Mouse (Mus musculus): ENCODE data around the gene Mfap1b. TPM values are rescaled to one million over a fixed set of nuclear protein-coding genes. Genes with fewer than 3 reads are reported as not detected.
"Not testable (repeated sequence)": the region's sequence is repeated elsewhere in the genome, so short reads cannot be mapped to it uniquely, and the experiment has no call there.

Mfap1b gene
- 13.2 and 13.9 TPM in 2 replicates for polyA plus RNA-seq (2015; fragmentation: Nextera tagmentation; extraction: Ambion mirVana)

GRCm38 (mm10) chr2:121473301-121474179, at the start of gene Mfap1b:
Gene Mfap1b (minus strand): TSS chr2:121474067.
- peak; percentile 96 for ATAC-seq
- H3K27me3 ChIP-seq (ENCODE audit: insufficient read depth, low read length), result not testable (repeated sequence)
- peak within 1 kb of the TSS; percentile 76 for H3K9ac ChIP-seq (replicated peaks)

GRCm38 (mm10) chr2:121522830-121523229, 49.0 kb upstream of the Mfap1b start:
- not testable (repeated sequence) for H3K27ac ChIP-seq (ENCODE audit: low read depth); H3K9me3 ChIP-seq (ENCODE audit: low read length); ATAC-seq; H3K4me3 ChIP-seq (ENCODE audit: low read depth, low read length); DNase-seq; H3K27me3 ChIP-seq (ENCODE audit: insufficient read depth, low read length); H3K4me1 ChIP-seq (ENCODE audit: insufficient read depth); H3K9ac ChIP-seq (replicated peaks); H3K4me2 ChIP-seq (ENCODE audit: low read depth, low read length)
- H3K36me3 ChIP-seq (replicated peaks; ENCODE audit: insufficient read depth, low read length), result peaks cover 32% of the 10 kb centered on the region
- WGBS (ENCODE audit: insufficient replicate concordance), result 96% methylated on average over 3 of the region's 3 CpGs

More at GRCm38 (mm10) chr2:121473301-121474179, at the start of gene Mfap1b:
- H3K9me3 ChIP-seq (ENCODE audit: low read length); H3K4me1 ChIP-seq (ENCODE audit: insufficient read depth); H3K36me3 ChIP-seq (replicated peaks; ENCODE audit: insufficient read depth, low read length): not testable (repeated sequence)
- H3K4me3 ChIP-seq (ENCODE audit: low read depth, low read length), result peak within 1 kb of the TSS; percentile 70
- DNase-seq, result peak; percentile 83
- WGBS (ENCODE audit: insufficient replicate concordance), result 6% methylated on average over 39 of the region's 41 CpGs
- peak within 1 kb of the TSS; percentile 74 for H3K4me2 ChIP-seq (ENCODE audit: low read depth, low read length)
- peak within 1 kb of the TSS; percentile 77 for H3K27ac ChIP-seq (ENCODE audit: low read depth)

- Histone ChIP-seq H3K4me3 (ENCODE audit: low read depth, low read length) (no peak overlapping the region), H3K27ac (ENCODE audit: low read depth) (no peak overlapping the region), H3K9me3 (ENCODE audit: low read length) (no peaks in the 10 kb centered on the region), H3K36me3 (replicated peaks; ENCODE audit: insufficient read depth, low read length) (peaks cover 38% of the 10 kb centered on the region), H3K9ac (replicated peaks) (no peak overlapping the region), H3K27me3 (ENCODE audit: insufficient read depth, low read length) (no peaks in the 10 kb centered on the region), H3K4me1 (ENCODE audit: insufficient read depth) (no peaks in the 10 kb centered on the region), H3K4me2 (ENCODE audit: low read depth, low read length) (no peak overlapping the region)
- 83% methylated on average over 2 of the region's 2 CpGs for WGBS (ENCODE audit: insufficient replicate concordance)
- DNase-seq (no peak), ATAC-seq (no peak)
- TF ChIP-seq CTCF (IDR thresholded peaks at IDR 0.05; ENCODE audit: low read depth), result no peak
- TF ChIP-seq EP300 (IDR thresholded peaks at IDR 0.05; ENCODE audit: low read depth), result no peak
Measured at GRCm38 (mm10) chr2:121522006-121522405, 48.1 kb upstream of the Mfap1b start.

- peaks cover 29% of the 10 kb centered on the region; the same call in 1 of the 2 replicates for H3K36me3 ChIP-seq (replicated peaks; ENCODE audit: insufficient read depth, low read length)
- H3K9me3 ChIP-seq (ENCODE audit: low read length); H3K27me3 ChIP-seq (ENCODE audit: insufficient read depth, low read length); H3K9ac ChIP-seq (replicated peaks); DNase-seq; H3K27ac ChIP-seq (ENCODE audit: low read depth); H3K4me2 ChIP-seq (ENCODE audit: low read depth, low read length); ATAC-seq; H3K4me1 ChIP-seq (ENCODE audit: insufficient read depth); H3K4me3 ChIP-seq (ENCODE audit: low read depth, low read length): not testable (repeated sequence)
- WGBS (ENCODE audit: insufficient replicate concordance), result 88% methylated on average over 4 of the region's 4 CpGs
Measured at GRCm38 (mm10) chr2:121518711-121519110, 44.8 kb upstream of the Mfap1b start.

- Histone ChIP-seq H3K4me2 (ENCODE audit: low read depth, low read length) (no peak overlapping the region), H3K27ac (ENCODE audit: low read depth) (no peak overlapping the region), H3K27me3 (ENCODE audit: insufficient read depth, low read length) (no peaks in the 10 kb centered on the region), H3K9me3 (ENCODE audit: low read length) (no peaks in the 10 kb centered on the region), H3K4me3 (ENCODE audit: low read depth, low read length) (no peak overlapping the region), H3K9ac (replicated peaks) (no peak overlapping the region), H3K36me3 (replicated peaks; ENCODE audit: insufficient read depth, low read length) (peaks cover 29% of the 10 kb centered on the region; the same call in 1 of the 2 replicates), H3K4me1 (ENCODE audit: insufficient read depth) (no peaks in the 10 kb centered on the region)
- 90% methylated on average over 5 of the region's 5 CpGs for WGBS (ENCODE audit: insufficient replicate concordance)
- TF ChIP-seq CTCF (IDR thresholded peaks at IDR 0.05; ENCODE audit: low read depth), result no peak
- TF ChIP-seq EP300 (IDR thresholded peaks at IDR 0.05; ENCODE audit: low read depth), result no peak
- DNase-seq (no peak), ATAC-seq (no peak)
Measured at GRCm38 (mm10) chr2:121518106-121518505, 44.2 kb upstream of the Mfap1b start.

- peaks cover 37% of the 10 kb centered on the region for H3K36me3 ChIP-seq (replicated peaks; ENCODE audit: insufficient read depth, low read length)
- ATAC-seq (no peak), DNase-seq (no peak)
- no peaks in the 10 kb centered on the region for H3K9me3 ChIP-seq (ENCODE audit: low read length)
- H3K27me3 ChIP-seq (ENCODE audit: insufficient read depth, low read length), result no peaks in the 10 kb centered on the region
- WGBS (ENCODE audit: insufficient replicate concordance), result 93% methylated on average over 4 of the region's 4 CpGs
- no peak overlapping the region for H3K4me3 ChIP-seq (ENCODE audit: low read depth, low read length)
- H3K4me1 ChIP-seq (ENCODE audit: insufficient read depth), result peaks cover 3% of the 10 kb centered on the region; the same call in 1 of the 2 replicates
- no peak overlapping the region for H3K4me2 ChIP-seq (ENCODE audit: low read depth, low read length)
- H3K9ac ChIP-seq (replicated peaks), result no peak overlapping the region
- TF ChIP-seq CTCF (IDR thresholded peaks at IDR 0.05; ENCODE audit: low read depth) (no peak), EP300 (IDR thresholded peaks at IDR 0.05; ENCODE audit: low read depth) (no peak)
- no peak overlapping the region for H3K27ac ChIP-seq (ENCODE audit: low read depth)
Measured at GRCm38 (mm10) chr2:121514211-121514610, 40.3 kb upstream of the Mfap1b start.

- not testable (repeated sequence) for H3K9ac ChIP-seq (replicated peaks); H3K9me3 ChIP-seq (ENCODE audit: low read length); H3K27ac ChIP-seq (ENCODE audit: low read depth); H3K4me1 ChIP-seq (ENCODE audit: insufficient read depth); ATAC-seq; H3K4me3 ChIP-seq (ENCODE audit: low read depth, low read length); H3K27me3 ChIP-seq (ENCODE audit: insufficient read depth, low read length); DNase-seq; H3K4me2 ChIP-seq (ENCODE audit: low read depth, low read length)
- WGBS (ENCODE audit: insufficient replicate concordance), result 85% methylated on average over 4 of the region's 5 CpGs
- H3K36me3 ChIP-seq (replicated peaks; ENCODE audit: insufficient read depth, low read length), result peaks cover 32% of the 10 kb centered on the region
Measured at GRCm38 (mm10) chr2:121512991-121513765, 39.3 kb upstream of the Mfap1b start.
